Mouse (Mus musculus) liver, postnatal 0 days (tissue): ENCODE measurements at regions not wholly inside any gene's neighbourhood (a gene's known extent, or its start where the extent isn't known, plus 50 kb on each side); places are given as distances from the start of the nearest gene placed in this dataset.

ENCODE experiments used
- ATAC-seq: fragments of 200-750 bp; cut with Nextera tagmentation; 2 replicates; pipeline ENCODE4 v1.8.0; 2017; ENCODE audit warnings: mild to moderate bottlenecking, moderate library complexity
- DNase-seq: peaks from one replicate; pipeline ENCODE4 v3.0.0-alpha.2; 2016
- H3K27ac ChIP-seq: fragments of 300-500 bp; sonication (generic); 2 replicates; pipeline ENCODE4 v1.5.1; 2014; ENCODE audit warnings: antibody characterized with exemption, moderate library complexity, mild to moderate bottlenecking, low read depth
- H3K27me3 ChIP-seq: fragments of 300-500 bp; sonication (generic); 2 replicates; pipeline ENCODE4 v1.6.1; 2014; ENCODE audit warnings: low read length, control low read depth, mixed read lengths; ENCODE audit not compliant: insufficient read depth
- H3K36me3 ChIP-seq: fragments of 300-500 bp; sonication (generic); replicated peaks from 2 replicates; pipeline ENCODE4 v1.6.1; 2014; ENCODE audit warnings: mild to moderate bottlenecking, control low read depth, low read length, moderate library complexity, mixed read lengths; ENCODE audit not compliant: insufficient read depth
- H3K4me1 ChIP-seq: fragments of 300-500 bp; sonication (generic); 2 replicates; pipeline ENCODE4 v1.6.1; 2014; ENCODE audit warnings: antibody characterized with exemption, mild to moderate bottlenecking, control low read depth; ENCODE audit not compliant: insufficient read depth
- H3K4me2 ChIP-seq: fragments of 300-500 bp; sonication (generic); 2 replicates; pipeline ENCODE4 v1.6.1; 2014; ENCODE audit warnings: low read depth, mild to moderate bottlenecking, low read length, moderate library complexity, mixed read lengths
- H3K4me3 ChIP-seq: fragments of 300-500 bp; sonication (generic); 2 replicates; pipeline ENCODE4 v1.5.1; 2014; ENCODE audit warnings: low read depth, low read length
- H3K9ac ChIP-seq: fragments of 300-500 bp; sonication (generic); replicated peaks from 2 replicates; pipeline ENCODE4 v1.6.1; 2014; ENCODE audit warnings: mild to moderate bottlenecking, moderate library complexity
- H3K9me3 ChIP-seq: fragments of 300-500 bp; sonication (generic); 2 replicates; pipeline ENCODE4 v1.6.1; 2016; ENCODE audit warnings: mild to moderate bottlenecking, control low read depth, low read length, mixed read lengths
- CTCF ChIP-seq: sonication (generic); IDR thresholded peaks from 2 replicates; pipeline ENCODE4 v1.5.1; 2016; ENCODE audit warnings: antibody characterized with exemption, low read depth
- EP300 ChIP-seq: IDR thresholded peaks from 2 replicates; pipeline ENCODE4 v1.6.1; 2016; ENCODE audit warnings: antibody characterized with exemption, low read depth, mild to moderate bottlenecking
- WGBS: fragments of 180-500 bp; shearing (Covaris S2); extraction: QIAGEN DNeasy Blood & Tissue Kit; methylation state at CpG from one replicate; pipeline ENCODE4 v1.1.7; 2014; ENCODE audit not compliant: insufficient replicate concordance; 5-methylcytosine and 5-hydroxymethylcytosine counted together

DNA sequence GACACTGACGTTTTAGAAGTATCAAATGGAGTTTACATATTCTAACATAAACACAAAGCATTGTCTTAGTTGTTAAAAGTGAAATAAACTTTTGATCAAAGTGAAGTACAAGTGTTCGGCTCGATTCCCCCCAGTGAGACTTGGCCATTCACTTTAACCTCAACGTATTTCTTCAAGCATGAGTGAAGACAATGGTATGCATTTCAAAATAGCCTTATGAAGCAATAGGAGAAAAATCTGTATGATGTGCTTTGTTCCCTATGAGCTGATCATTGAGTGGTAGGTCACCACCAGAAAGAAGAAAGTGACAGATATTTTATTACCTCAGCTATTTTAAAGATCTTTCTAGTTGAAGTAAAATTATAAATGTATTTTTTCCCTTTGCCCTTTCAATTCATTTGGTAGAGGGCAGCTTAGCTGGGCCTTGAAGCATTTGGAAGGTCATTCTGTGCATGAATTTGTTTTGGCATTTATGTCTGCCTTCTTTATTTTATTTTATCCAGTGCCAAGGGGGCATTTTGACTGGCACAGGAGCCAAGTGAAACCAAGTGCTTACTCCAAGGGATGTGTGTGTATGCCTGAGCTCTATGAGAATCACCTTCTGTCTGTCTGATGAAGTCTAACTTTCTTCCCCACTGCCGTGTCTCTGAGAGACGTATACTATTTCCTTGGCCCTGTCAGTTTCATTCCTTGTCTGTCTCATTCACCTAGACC, 386.8 kb upstream of the A1bg start:
- DNase-seq: no peak
- no peak for ATAC-seq
- H3K4me1 ChIP-seq: no peaks in the 10 kb centered on the region
- no peak overlapping the region for H3K4me2 ChIP-seq
- no peak overlapping the region for H3K9ac ChIP-seq
- no peak overlapping the region for H3K4me3 ChIP-seq
- H3K27ac ChIP-seq: no peak overlapping the region
- H3K9me3 ChIP-seq: no peaks in the 10 kb centered on the region
- no peak for TF ChIP-seq EP300
- no peak for TF ChIP-seq CTCF
- 62% methylated on average over 6 of the region's 6 CpGs for WGBS
- no peaks in the 10 kb centered on the region for H3K36me3 ChIP-seq
- H3K27me3 ChIP-seq: no peaks in the 10 kb centered on the region

DNA sequence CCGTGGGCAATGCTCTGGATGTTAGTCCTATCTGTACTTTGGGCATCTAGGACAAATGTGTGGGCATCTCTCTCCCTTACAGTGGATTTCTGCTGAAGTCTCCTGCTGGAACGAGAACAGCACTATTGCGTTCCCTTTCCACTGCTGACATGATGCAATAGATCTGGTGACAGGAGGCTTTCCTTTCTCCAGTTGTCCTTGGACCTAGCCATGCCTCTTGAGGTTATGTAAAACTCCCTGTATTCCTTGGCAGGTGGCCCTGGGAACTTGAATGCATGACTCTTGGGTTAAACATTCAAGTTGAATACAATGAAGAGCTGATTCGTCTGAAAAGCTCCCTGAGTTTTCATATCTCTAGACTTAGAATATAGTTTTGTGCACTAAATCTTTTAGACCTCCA, 386.1 kb upstream of the A1bg start:
- no peak overlapping the region for H3K4me2 ChIP-seq
- no peaks in the 10 kb centered on the region for H3K4me1 ChIP-seq
- H3K36me3 ChIP-seq: no peaks in the 10 kb centered on the region
- H3K27me3 ChIP-seq: no peaks in the 10 kb centered on the region
- 71% methylated on average over 4 of the region's 4 CpGs for WGBS
- no peaks in the 10 kb centered on the region for H3K9me3 ChIP-seq
- no peak for ATAC-seq
- TF ChIP-seq EP300 (no peak), CTCF (no peak)
- DNase-seq: no peak
- no peak overlapping the region for H3K9ac ChIP-seq
- no peak overlapping the region for H3K4me3 ChIP-seq
- no peak overlapping the region for H3K27ac ChIP-seq

GRCm38 (mm10) chr15:61304546-61304945, 381.7 kb upstream of the A1bg start:
- DNase-seq (no peak), ATAC-seq (no peak)
- Histone ChIP-seq H3K4me2 (no peak overlapping the region), H3K4me3 (no peak overlapping the region), H3K27me3 (no peaks in the 10 kb centered on the region), H3K27ac (no peak overlapping the region), H3K36me3 (no peaks in the 10 kb centered on the region), H3K4me1 (no peaks in the 10 kb centered on the region), H3K9ac (no peak overlapping the region), H3K9me3 (no peaks in the 10 kb centered on the region)
- WGBS: 71% methylated on average over 3 of the region's 3 CpGs
- TF ChIP-seq CTCF: no peak
- TF ChIP-seq EP300: no peak

GRCm38 (mm10) chr15:61299796-61300195, 377.0 kb upstream of the A1bg start:
- H3K9ac ChIP-seq: no peak overlapping the region
- DNase-seq: no peak
- H3K4me1 ChIP-seq: no peaks in the 10 kb centered on the region
- no peak overlapping the region for H3K4me3 ChIP-seq
- ATAC-seq: no peak
- H3K36me3 ChIP-seq: no peaks in the 10 kb centered on the region
- no peaks in the 10 kb centered on the region for H3K9me3 ChIP-seq
- no peak overlapping the region for H3K27ac ChIP-seq
- TF ChIP-seq EP300: no peak
- no peak for TF ChIP-seq CTCF
- H3K27me3 ChIP-seq: no peaks in the 10 kb centered on the region
- 79% methylated on average over 6 of the region's 6 CpGs for WGBS
- H3K4me2 ChIP-seq: no peak overlapping the region

GRCm38 (mm10) chr15:61297447-61298208, 374.8 kb upstream of the A1bg start:
- 71% methylated on average over 5 of the region's 5 CpGs for WGBS
- Histone ChIP-seq H3K27me3 (no peaks in the 10 kb centered on the region), H3K4me2 (no peak overlapping the region), H3K9me3 (no peaks in the 10 kb centered on the region), H3K36me3 (no peaks in the 10 kb centered on the region), H3K27ac (no peak overlapping the region), H3K9ac (no peak overlapping the region), H3K4me1 (no peaks in the 10 kb centered on the region), H3K4me3 (no peak overlapping the region)
- ATAC-seq: no peak
- DNase-seq: no peak
- TF ChIP-seq CTCF: no peak
- TF ChIP-seq EP300: no peak

DNA sequence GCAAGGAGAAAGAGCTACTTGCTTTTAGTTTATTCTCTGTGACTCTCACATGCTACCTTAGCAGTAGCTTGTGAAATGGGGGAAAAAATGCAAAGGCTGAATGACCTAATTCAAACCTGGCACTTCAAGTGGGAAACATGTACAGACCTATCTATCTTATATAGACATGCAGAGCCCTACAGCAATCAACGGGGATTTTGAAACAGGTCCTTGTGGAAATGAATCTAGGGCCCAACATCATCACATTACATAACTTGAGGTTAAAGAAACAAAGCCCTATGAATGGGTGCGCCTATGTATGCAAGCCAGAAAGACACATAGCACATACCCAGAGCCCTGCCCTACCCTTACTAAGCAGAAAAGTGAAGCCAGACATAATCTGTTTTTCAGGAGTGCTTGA, 371.8 kb upstream of the A1bg start:
- TF ChIP-seq CTCF (no peak), EP300 (no peak)
- Histone ChIP-seq H3K4me2 (no peak overlapping the region), H3K9ac (no peak overlapping the region), H3K27me3 (no peaks in the 10 kb centered on the region), H3K27ac (no peak overlapping the region), H3K36me3 (no peaks in the 10 kb centered on the region), H3K9me3 (no peaks in the 10 kb centered on the region), H3K4me1 (no peaks in the 10 kb centered on the region), H3K4me3 (no peak overlapping the region)
- no peak for ATAC-seq
- no peak for DNase-seq
- 69% methylated on average over 2 of the region's 2 CpGs for WGBS
